Mouse (Mus musculus) testis, adult 2 months (tissue): ENCODE measurements around the gene Ssu72.

Experiments
- CTCF ChIP-seq: fragments of 200-500 bp; IDR thresholded peaks from 2 replicates; pipeline ENCODE4 v1.5.1; 2012; ENCODE audit warnings: low read depth, mild to moderate bottlenecking, inconsistent platforms, low read length, moderate library complexity; ENCODE audit not compliant: control insufficient read depth, insufficient read depth, insufficient replicate concordance
- POLR2A ChIP-seq: fragments of 200-500 bp; IDR thresholded peaks from 2 replicates; pipeline ENCODE4 v1.6.1; 2012; ENCODE audit warnings: low read depth, mild to moderate bottlenecking, inconsistent platforms, low read length, moderate library complexity; ENCODE audit not compliant: control insufficient read depth

DNA sequence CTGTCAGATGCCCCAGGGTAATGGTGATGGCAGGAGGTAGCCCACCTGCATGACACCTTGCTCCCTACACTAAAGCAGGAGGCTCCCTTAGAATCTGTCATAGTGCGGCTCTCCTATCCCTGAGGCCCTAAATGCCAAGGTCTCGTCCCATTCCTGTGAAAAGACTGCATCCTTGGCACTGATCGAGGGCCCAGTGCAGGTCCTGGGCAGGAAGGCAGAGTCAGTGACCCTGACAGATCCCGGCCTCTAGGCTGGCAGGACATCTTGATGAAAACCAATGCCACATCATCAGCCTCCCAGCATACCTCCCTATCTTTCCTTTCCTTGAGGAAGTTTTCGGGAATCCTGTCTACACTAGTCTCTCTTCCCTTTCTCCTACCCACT is 64.9 kb downstream of the Ssu72 start:
- TF ChIP-seq CTCF, result no peak
- TF ChIP-seq POLR2A, result no peak
